Mouse (Mus musculus): Measurements from ENCODE around the gene Asgr2. TPM values are rescaled to one million over a fixed set of nuclear protein-coding genes. Genes with fewer than 3 reads are reported as not detected.

The Asgr2 gene
- 1.3 TPM for polyA plus RNA-seq (2012; fragmentation: generic; extraction: Trizol)
- long read RNA-seq, experiment 1: 0 reads
- long read RNA-seq, experiment 2: 0 reads

DNA sequence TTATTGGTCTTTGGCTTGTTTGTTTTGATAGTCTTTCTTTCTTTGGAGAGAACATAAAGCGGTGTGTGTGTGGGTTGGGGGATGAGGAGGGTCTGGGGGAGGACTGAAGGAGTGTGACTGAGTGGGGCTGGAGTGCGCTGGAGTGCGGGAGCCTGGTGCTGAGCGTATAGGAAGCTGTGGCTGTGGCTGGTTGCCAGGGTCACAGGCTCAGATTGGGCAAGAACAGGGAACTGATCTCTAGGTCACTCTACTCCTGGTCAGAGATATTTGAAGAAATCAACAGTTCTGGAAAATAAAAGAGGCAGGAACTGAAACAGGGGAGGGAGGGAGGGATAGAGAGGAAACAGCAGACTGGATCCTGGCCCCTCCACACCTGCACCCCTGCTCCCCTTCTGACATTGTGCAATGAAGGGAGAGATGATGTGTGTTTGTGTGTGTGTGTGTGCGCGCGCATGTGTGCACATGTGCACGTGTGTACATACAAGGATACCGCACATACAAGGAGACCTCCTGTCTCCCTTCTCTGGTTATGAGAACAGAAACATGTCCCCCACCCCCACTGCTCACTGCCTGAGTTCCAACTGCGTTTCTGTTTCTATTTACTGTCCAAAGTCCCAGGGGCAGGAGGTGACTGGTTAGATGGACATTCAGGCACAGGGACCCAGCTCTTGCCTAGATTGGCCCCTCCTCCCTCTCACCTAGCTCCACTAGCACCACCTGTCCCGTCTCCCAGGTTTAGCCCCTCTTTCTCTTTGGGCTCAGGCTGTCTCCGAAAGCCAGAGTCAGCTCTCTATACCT lies at the start of gene Asgr2:
Gene Asgr2, plus strand, starts transcription at position 659 of the 798 bp plus-strand sequence.
- no peak within 1 kb of the TSS for H3K4me3 ChIP-seq (ENCODE audit: insufficient read depth, poor library complexity, severe bottlenecking)
- no peaks in the 10 kb centered on the region for H3K27me3 ChIP-seq (ENCODE audit: control insufficient read depth, insufficient read depth, insufficient read length)
- H3K36me3 ChIP-seq (ENCODE audit: control insufficient read depth, insufficient read depth): no peaks in the 10 kb centered on the region
- TF ChIP-seq FOSL1 (IDR thresholded peaks at IDR 0.05; ENCODE audit: insufficient read depth, low read length, poor library complexity, severe bottlenecking): no peak
- TF ChIP-seq MYOD1 (IDR thresholded peaks at IDR 0.05; ENCODE audit: control insufficient read depth, insufficient read length, low read depth): no peak
- no peak for TF ChIP-seq CEBPB (IDR thresholded peaks at IDR 0.05; ENCODE audit: low read depth)
- no peak for TF ChIP-seq MYOG (IDR thresholded peaks at IDR 0.05; ENCODE audit: control insufficient read depth, extremely low read depth, insufficient read length)
- TF ChIP-seq MAX (IDR thresholded peaks at IDR 0.05): no peak
- no peak for TF ChIP-seq USF1 (IDR thresholded peaks at IDR 0.05; ENCODE audit: low read depth)
- TF ChIP-seq CTCF (IDR thresholded peaks at IDR 0.05; ENCODE audit: control insufficient read depth, insufficient read depth, insufficient read length): no peak
- no peak within 1 kb of the TSS for H3ac ChIP-seq (ENCODE audit: control insufficient read depth, insufficient read length, low read depth)
- no peaks in the 10 kb centered on the region for H3K79me2 ChIP-seq (ENCODE audit: control insufficient read depth, insufficient read depth)
- H3K79me3 ChIP-seq (ENCODE audit: low read depth): no peaks in the 10 kb centered on the region

DNA sequence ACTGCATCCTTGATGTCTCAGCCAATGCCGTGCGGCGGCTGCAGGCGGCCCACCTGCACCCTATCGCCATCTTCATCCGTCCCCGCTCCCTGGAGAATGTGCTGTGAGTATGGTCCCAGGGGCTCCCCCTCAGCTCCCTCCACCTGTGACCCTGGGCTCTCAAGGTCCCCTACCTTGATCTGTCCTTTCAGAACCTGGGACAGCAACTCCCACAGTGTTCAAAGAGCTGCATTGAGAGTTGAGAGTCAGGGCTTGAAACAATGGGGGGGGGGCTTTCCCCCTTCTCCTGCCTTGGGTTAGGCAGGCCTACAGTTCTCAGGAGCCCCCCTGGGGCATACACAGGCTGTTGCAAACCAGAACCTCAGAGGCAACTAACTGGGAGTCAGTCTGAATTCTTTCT lies 48.8 kb upstream of the Asgr2 start:
- Histone ChIP-seq H3K4me3 (ENCODE audit: insufficient read depth, poor library complexity, severe bottlenecking) (no peak overlapping the region), H3K27me3 (ENCODE audit: control insufficient read depth, insufficient read depth, insufficient read length) (no peaks in the 10 kb centered on the region), H3K79me2 (ENCODE audit: control insufficient read depth, insufficient read depth) (no peaks in the 10 kb centered on the region), H3K79me3 (ENCODE audit: low read depth) (no peaks in the 10 kb centered on the region), H3ac (ENCODE audit: control insufficient read depth, insufficient read length, low read depth) (no peak overlapping the region), H3K36me3 (ENCODE audit: control insufficient read depth, insufficient read depth) (peaks cover 32% of the 10 kb centered on the region)
- TF ChIP-seq MAX (IDR thresholded peaks at IDR 0.05) (no peak), CEBPB (IDR thresholded peaks at IDR 0.05; ENCODE audit: low read depth) (no peak), MYOD1 (IDR thresholded peaks at IDR 0.05; ENCODE audit: control insufficient read depth, insufficient read length, low read depth) (no peak), MYOG (IDR thresholded peaks at IDR 0.05; ENCODE audit: control insufficient read depth, extremely low read depth, insufficient read length) (no peak), FOSL1 (IDR thresholded peaks at IDR 0.05; ENCODE audit: insufficient read depth, low read length, poor library complexity, severe bottlenecking) (no peak), USF1 (IDR thresholded peaks at IDR 0.05; ENCODE audit: low read depth) (no peak), CTCF (IDR thresholded peaks at IDR 0.05; ENCODE audit: control insufficient read depth, insufficient read depth, insufficient read length) (no peak)

DNA sequence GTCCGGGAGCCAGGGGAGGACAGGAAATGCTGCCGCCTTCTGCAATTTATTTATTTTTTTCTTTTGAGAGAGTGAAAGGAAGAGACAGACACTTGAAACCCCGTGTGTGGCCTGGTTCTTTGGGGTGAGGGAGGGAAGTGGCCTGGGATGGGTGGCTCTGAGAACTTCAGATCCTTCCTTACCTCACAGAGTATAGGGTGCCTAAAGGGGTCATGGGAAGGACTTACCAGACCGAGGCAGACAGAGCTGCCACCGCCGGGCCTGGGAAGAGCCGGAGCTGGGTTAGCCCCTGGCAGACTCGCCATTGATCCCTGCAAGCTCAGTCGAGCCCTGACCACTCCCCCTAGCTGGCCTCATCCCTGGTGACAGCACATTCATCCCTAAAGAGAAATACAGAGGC lies 47.0 kb upstream of the Asgr2 start:
- H3ac ChIP-seq (ENCODE audit: control insufficient read depth, insufficient read length, low read depth): no peak overlapping the region
- no peaks in the 10 kb centered on the region for H3K79me3 ChIP-seq (ENCODE audit: low read depth)
- no peak for TF ChIP-seq FOSL1 (IDR thresholded peaks at IDR 0.05; ENCODE audit: insufficient read depth, low read length, poor library complexity, severe bottlenecking)
- TF ChIP-seq MYOD1 (IDR thresholded peaks at IDR 0.05; ENCODE audit: control insufficient read depth, insufficient read length, low read depth): no peak
- TF ChIP-seq MAX (IDR thresholded peaks at IDR 0.05): no peak
- no peak for TF ChIP-seq USF1 (IDR thresholded peaks at IDR 0.05; ENCODE audit: low read depth)
- TF ChIP-seq CEBPB (IDR thresholded peaks at IDR 0.05; ENCODE audit: low read depth): no peak
- TF ChIP-seq MYOG (IDR thresholded peaks at IDR 0.05; ENCODE audit: control insufficient read depth, extremely low read depth, insufficient read length): no peak
- TF ChIP-seq CTCF (IDR thresholded peaks at IDR 0.05; ENCODE audit: control insufficient read depth, insufficient read depth, insufficient read length): no peak
- no peaks in the 10 kb centered on the region for H3K27me3 ChIP-seq (ENCODE audit: control insufficient read depth, insufficient read depth, insufficient read length)
- H3K36me3 ChIP-seq (ENCODE audit: control insufficient read depth, insufficient read depth): peaks cover 24% of the 10 kb centered on the region
- no peak overlapping the region for H3K4me3 ChIP-seq (ENCODE audit: insufficient read depth, poor library complexity, severe bottlenecking)
- H3K79me2 ChIP-seq (ENCODE audit: control insufficient read depth, insufficient read depth): no peaks in the 10 kb centered on the region

DNA sequence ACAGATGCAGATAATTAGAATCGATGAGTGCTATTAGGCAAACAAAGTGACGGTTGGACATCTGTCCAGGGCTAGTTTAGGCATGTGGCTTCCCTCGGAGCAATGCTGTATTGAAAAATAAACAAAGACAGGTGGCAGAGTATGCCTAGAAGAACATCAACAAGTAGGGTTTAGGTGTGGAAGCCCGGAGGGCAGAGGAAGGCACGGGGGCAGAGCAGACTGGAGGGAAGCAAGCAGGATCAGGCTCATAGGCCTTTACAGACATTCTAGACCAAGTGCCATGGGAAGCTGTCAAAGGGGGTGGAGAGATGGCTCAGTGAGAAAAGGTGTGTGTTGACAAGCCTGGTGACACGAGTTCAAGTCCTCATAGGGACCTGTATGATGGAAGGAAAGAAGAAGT lies 43.1 kb upstream of the Asgr2 start:
- Histone ChIP-seq H3K79me2 (ENCODE audit: control insufficient read depth, insufficient read depth) (no peaks in the 10 kb centered on the region), H3K36me3 (ENCODE audit: control insufficient read depth, insufficient read depth) (peaks cover 5% of the 10 kb centered on the region), H3ac (ENCODE audit: control insufficient read depth, insufficient read length, low read depth) (no peak overlapping the region), H3K79me3 (ENCODE audit: low read depth) (no peaks in the 10 kb centered on the region), H3K27me3 (ENCODE audit: control insufficient read depth, insufficient read depth, insufficient read length) (no peaks in the 10 kb centered on the region), H3K4me3 (ENCODE audit: insufficient read depth, poor library complexity, severe bottlenecking) (no peak overlapping the region)
- TF ChIP-seq CEBPB (IDR thresholded peaks at IDR 0.05; ENCODE audit: low read depth) (no peak), USF1 (IDR thresholded peaks at IDR 0.05; ENCODE audit: low read depth) (no peak), MYOD1 (IDR thresholded peaks at IDR 0.05; ENCODE audit: control insufficient read depth, insufficient read length, low read depth) (no peak), CTCF (IDR thresholded peaks at IDR 0.05; ENCODE audit: control insufficient read depth, insufficient read depth, insufficient read length) (no peak), MYOG (IDR thresholded peaks at IDR 0.05; ENCODE audit: control insufficient read depth, extremely low read depth, insufficient read length) (no peak), MAX (IDR thresholded peaks at IDR 0.05) (no peak), FOSL1 (IDR thresholded peaks at IDR 0.05; ENCODE audit: insufficient read depth, low read length, poor library complexity, severe bottlenecking) (no peak)

DNA sequence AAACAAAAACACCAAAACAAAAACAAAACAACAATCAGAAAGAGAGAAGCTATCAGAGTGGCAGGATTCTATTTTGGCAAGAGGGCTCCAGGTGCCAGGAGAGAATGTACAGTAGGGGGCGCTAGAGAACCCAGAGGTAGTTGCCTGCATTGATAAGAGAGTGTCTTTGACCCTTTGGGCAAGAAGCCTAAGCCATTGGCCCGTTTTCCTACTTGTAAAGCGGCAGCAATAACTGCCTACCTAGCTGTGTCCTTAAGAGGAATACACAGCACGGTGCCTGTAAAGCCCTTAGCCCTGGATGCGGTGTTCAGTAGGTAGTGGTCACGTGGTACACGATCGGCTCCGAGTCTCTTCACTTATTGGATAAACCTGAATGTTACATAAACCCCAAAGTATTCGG lies 42.6 kb upstream of the Asgr2 start:
- H3K36me3 ChIP-seq (ENCODE audit: control insufficient read depth, insufficient read depth): peaks cover under 1% of the 10 kb centered on the region
- no peaks in the 10 kb centered on the region for H3K79me3 ChIP-seq (ENCODE audit: low read depth)
- no peak overlapping the region for H3K4me3 ChIP-seq (ENCODE audit: insufficient read depth, poor library complexity, severe bottlenecking)
- H3K79me2 ChIP-seq (ENCODE audit: control insufficient read depth, insufficient read depth): no peaks in the 10 kb centered on the region
- no peak overlapping the region for H3ac ChIP-seq (ENCODE audit: control insufficient read depth, insufficient read length, low read depth)
- no peaks in the 10 kb centered on the region for H3K27me3 ChIP-seq (ENCODE audit: control insufficient read depth, insufficient read depth, insufficient read length)
- TF ChIP-seq MYOG (IDR thresholded peaks at IDR 0.05; ENCODE audit: control insufficient read depth, extremely low read depth, insufficient read length) (no peak), CTCF (IDR thresholded peaks at IDR 0.05; ENCODE audit: control insufficient read depth, insufficient read depth, insufficient read length) (no peak), USF1 (IDR thresholded peaks at IDR 0.05; ENCODE audit: low read depth) (no peak), CEBPB (IDR thresholded peaks at IDR 0.05; ENCODE audit: low read depth) (no peak)
